In the genomic region with DNA sequence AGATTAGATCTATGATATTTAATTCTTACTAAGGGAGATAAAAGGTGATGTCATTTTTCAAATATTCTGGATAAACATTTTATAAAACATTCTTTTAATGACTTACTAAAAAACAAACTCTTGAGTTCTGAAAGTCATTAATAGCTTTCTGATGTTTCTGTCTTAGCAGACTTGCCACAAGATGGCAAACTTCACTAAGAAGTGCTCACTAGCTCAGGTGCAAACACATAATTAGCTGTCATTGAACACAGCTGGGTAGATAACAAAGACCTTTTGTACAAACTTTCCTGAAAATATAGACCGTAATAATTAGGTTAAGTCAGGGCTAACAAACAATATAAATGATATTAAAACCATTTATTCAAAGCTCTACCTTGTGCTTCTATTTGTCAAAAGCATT, we compare ENCODE assay signal across 18 mouse cellular contexts.
A peak's percentile ranks its signal among the peaks of the same experiment; 100 is the strongest.
DNase-seq lines count a peak whose midpoint lies in the region; ATAC-seq and TF ChIP-seq lines count a peak whose summit lies in the region.
"Had no signal": no experiment of that assay in that cellular context is flagged by ENCODE, and none has a peak within 500 bp of the region (broad histone marks: within the 10 kb centered on the region; RNA-seq: fewer than 3 reads in every experiment).

No protein-coding gene starts in this region.

- no peak overlapping the region for H3K4me3 ChIP-seq in layer of hippocampus, adult 2 months
- no peak overlapping the region for H3K4me3 ChIP-seq in kidney, embryonic 14.5 days (ENCODE audit: low read length)
- H3K4me3 ChIP-seq: embryonic facial prominence, embryonic 13.5 days; liver, embryonic 15.5 days had no signal

- no peaks in the 10 kb centered on the region for H3K27me3 ChIP-seq in kidney, embryonic 14.5 days (ENCODE audit: control insufficient read depth, insufficient read depth, low read length)
- H3K27me3 ChIP-seq: embryonic facial prominence, embryonic 13.5 days; liver, embryonic 15.5 days had no signal

- peak; percentile 74 for TF ChIP-seq CTCF in layer of hippocampus, adult 2 months (conservative IDR thresholded peaks at IDR 0.05)

- no peak for ATAC-seq in kidney, embryonic 14.5 days (ENCODE audit: low FRiP score, low TSS enrichment)
- ATAC-seq: activated CD4-positive, CD25-positive, alpha-beta regulatory T cell, adult 4 months had no signal

- no peak overlapping the region for H3K27ac ChIP-seq in layer of hippocampus, adult 2 months
- no peak overlapping the region for H3K27ac ChIP-seq in kidney, embryonic 14.5 days (ENCODE audit: low read depth, low read length)
- H3K27ac ChIP-seq: embryonic facial prominence, embryonic 13.5 days; liver, embryonic 15.5 days had no signal

- no peaks in the 10 kb centered on the region for H3K36me3 ChIP-seq in kidney, embryonic 14.5 days (ENCODE audit: control insufficient read depth, insufficient read depth, low read length)
- H3K36me3 ChIP-seq: embryonic facial prominence, embryonic 13.5 days; liver, embryonic 15.5 days had no signal

- H3K4me1 ChIP-seq in kidney, embryonic 14.5 days (ENCODE audit: control insufficient read depth, insufficient read depth, low read length) = no peaks in the 10 kb centered on the region
- H3K4me1 ChIP-seq: embryonic facial prominence, embryonic 13.5 days; liver, embryonic 15.5 days had no signal

- no peaks in the 10 kb centered on the region for H3K9me3 ChIP-seq in kidney, embryonic 14.5 days (ENCODE audit: control insufficient read depth, low read length)
- H3K9me3 ChIP-seq: embryonic facial prominence, embryonic 13.5 days; liver, embryonic 15.5 days had no signal

- 49% methylated on average over 1 of the region's 1 CpGs for WGBS in kidney, embryonic 14.5 days

- DNase-seq in cerebellum, postnatal 14 days = peak; percentile 3 to 12
- DNase-seq in cerebellum, adult 8-10 months = no peak
- peak in 1 of 2 experiments; percentile 4 for DNase-seq in layer of hippocampus, adult 2 months (ENCODE audit: low spot score in 2 of 2)
- DNase-seq in layer of hippocampus, postnatal 10 days (ENCODE audit: low spot score in 2 of 2) = no peak
- peak; percentile 21 to 26 for DNase-seq in right cerebral cortex, postnatal 10 days (ENCODE audit: low spot score in 2 of 2)
- no peak for DNase-seq in right cerebral cortex, postnatal 4 days
- no peak for DNase-seq in thymus, postnatal 4 days
- DNase-seq: adrenal gland, postnatal 36 days; B cell, adult 2 months; cerebellum, adult 11-12 months; heart, adult 18-20 months; kidney, postnatal 14 days; lung, postnatal 4 days; thymus, postnatal 25 days had no signal

- no peak overlapping the region for H3K4me2 ChIP-seq in kidney, embryonic 14.5 days (replicated peaks; ENCODE audit: low read depth, low read length)
- H3K4me2 ChIP-seq: embryonic facial prominence, embryonic 13.5 days; liver, embryonic 15.5 days had no signal

- no peak overlapping the region for H3K9ac ChIP-seq in kidney, embryonic 14.5 days (ENCODE audit: low read depth, low read length)
- H3K9ac ChIP-seq: embryonic facial prominence, embryonic 13.5 days; liver, embryonic 15.5 days had no signal

Comparison
In these comparisons a context has a peak if more than half of its experiments do, and no peak if none do; other contexts are left out.
1. DNase-seq: peak in cerebellum, postnatal 14 days (2 of 2) and right cerebral cortex, postnatal 10 days (2 of 2); none in cerebellum, adult 8-10 months (single experiment), layer of hippocampus, postnatal 10 days (0 of 2), right cerebral cortex, postnatal 4 days (single experiment) and thymus, postnatal 4 days (single experiment).